Mouse (Mus musculus): Measurements from ENCODE around the gene Best1. TPM values are rescaled to one million over a fixed set of nuclear protein-coding genes. Genes with fewer than 3 reads are reported as not detected.

The Best1 gene
- total RNA-seq, 2 experiments from 2014 or later, result 0.21 to 0.26 TPM

Other genes starting within 250 kb of the Best1 start
- gene Scgb2a2, start 154.1 kb downstream of the Best1 start, total RNA-seq (2021), result not detected
- 1 to 10 TPM; 4.5 to 4.7 TPM for gene Incenp, start 102.1 kb downstream of the Best1 start, total RNA-seq (2021)
- 1,000 to 10,000 TPM; 1,951 to 1,957 TPM for gene Fth1, start 21.0 kb downstream of the Best1 start, total RNA-seq (2021)
- gene Rab3il1, start within 50 bp of the Best1 start, total RNA-seq (2021), result 1 to 10 TPM; 6.0 to 6.5 TPM
- gene Fads3, start 39.9 kb upstream of the Best1 start, total RNA-seq (2021), result 1 to 10 TPM; 3.1 to 7.2 TPM
- gene Fads2, start 100.1 kb upstream of the Best1 start, total RNA-seq (2021), result 1 to 10 TPM; 2.8 to 3.4 TPM
- gene Fads1, start 181.3 kb upstream of the Best1 start, total RNA-seq (2021), result 1 to 10 TPM; 6.9 to 8.2 TPM
- gene Tmem258, start 202.4 kb upstream of the Best1 start, total RNA-seq (2021), result 10 to 100 TPM; 81.8 to 94.5 TPM
- 1 to 10 TPM; 2.9 to 3.7 TPM for gene Fen1, start 202.5 kb upstream of the Best1 start, total RNA-seq (2021)
- gene Myrf, start 239.1 kb upstream of the Best1 start, total RNA-seq (2021), result not detected